Mouse (Mus musculus) CD4-positive, CD25-positive, alpha-beta regulatory T cell, adult 2 months (primary cell): ENCODE data around the gene Trim7.
A peak's percentile ranks its signal among the peaks of the same experiment; 100 is the strongest.
"Not testable (repeated sequence)": the region's sequence is repeated elsewhere in the genome, so short reads cannot be mapped to it uniquely, and the experiment has no call there.

Experiments used
- DNase-seq: peaks from one replicate; pipeline ENCODE4 v3.0.0-alpha.2; 2012; ENCODE audit warnings: low read depth, low spot score

The Trim7 gene

GRCm38 (mm10) chr11:48823536-48823972 is 2.4 kb upstream of the Trim7 start:
- peak; percentile 91 for DNase-seq

- DNase-seq, result peak; percentile 33
Observed at GRCm38 (mm10) chr11:48824311-48824830, 1.6 kb upstream of the Trim7 start.

- peak; percentile 45 for DNase-seq
Observed at GRCm38 (mm10) chr11:48826752-48827096, 784 bp downstream of the Trim7 start.

GRCm38 (mm10) chr11:48827926-48828325 is 2.0 kb downstream of the Trim7 start:
- no peak for DNase-seq

- no peak for DNase-seq
Observed at GRCm38 (mm10) chr11:48830279-48830678, 4.3 kb downstream of the Trim7 start.

- no peak for DNase-seq
Observed at GRCm38 (mm10) chr11:48831273-48831672, 5.3 kb downstream of the Trim7 start.

GRCm38 (mm10) chr11:48833078-48833730 is 7.3 kb downstream of the Trim7 start:
- DNase-seq, result peak; percentile 51

- DNase-seq, result peak; percentile 94
Observed at GRCm38 (mm10) chr11:48833731-48834639, 8.0 kb downstream of the Trim7 start.

- DNase-seq, result no peak
Observed at GRCm38 (mm10) chr11:48835923-48836322, 10.0 kb downstream of the Trim7 start.

GRCm38 (mm10) chr11:48836990-48837309 is 11.0 kb downstream of the Trim7 start:
- DNase-seq, result no peak

- DNase-seq, result peak; percentile 78
Observed at GRCm38 (mm10) chr11:48837310-48838180, 11.6 kb downstream of the Trim7 start.

- peak; percentile 59 for DNase-seq
Observed at GRCm38 (mm10) chr11:48838181-48838797, 12.3 kb downstream of the Trim7 start.

- DNase-seq, result no peak
Observed at GRCm38 (mm10) chr11:48838879-48839680, 13.1 kb downstream of the Trim7 start.

- no peak for DNase-seq
Observed at GRCm38 (mm10) chr11:48840805-48841204, 14.9 kb downstream of the Trim7 start.

- no peak for DNase-seq
Observed at GRCm38 (mm10) chr11:48841213-48841612, 15.3 kb downstream of the Trim7 start.

- DNase-seq, result peak; percentile 33
Observed at GRCm38 (mm10) chr11:48842378-48842792, 16.4 kb downstream of the Trim7 start.

GRCm38 (mm10) chr11:48843202-48843601 is 17.3 kb downstream of the Trim7 start:
- DNase-seq, result no peak

GRCm38 (mm10) chr11:48844309-48844708 is 18.4 kb downstream of the Trim7 start:
- DNase-seq, result no peak

- no peak for DNase-seq
Observed at GRCm38 (mm10) chr11:48845244-48845815, 19.4 kb downstream of the Trim7 start.

GRCm38 (mm10) chr11:48846362-48846761 is 20.4 kb downstream of the Trim7 start:
- not testable (repeated sequence) for DNase-seq
